Mouse (Mus musculus): ENCODE results near the gene Gnai2. TPM values are rescaled to one million over a fixed set of nuclear protein-coding genes. Genes with fewer than 3 reads are reported as not detected.
"Not testable (repeated sequence)": the region's sequence is repeated elsewhere in the genome, so short reads cannot be mapped to it uniquely, and the experiment has no call there.

The Gnai2 gene
- total RNA-seq, 2 experiments from 2014 or later = 221 to 245 TPM

DNA sequence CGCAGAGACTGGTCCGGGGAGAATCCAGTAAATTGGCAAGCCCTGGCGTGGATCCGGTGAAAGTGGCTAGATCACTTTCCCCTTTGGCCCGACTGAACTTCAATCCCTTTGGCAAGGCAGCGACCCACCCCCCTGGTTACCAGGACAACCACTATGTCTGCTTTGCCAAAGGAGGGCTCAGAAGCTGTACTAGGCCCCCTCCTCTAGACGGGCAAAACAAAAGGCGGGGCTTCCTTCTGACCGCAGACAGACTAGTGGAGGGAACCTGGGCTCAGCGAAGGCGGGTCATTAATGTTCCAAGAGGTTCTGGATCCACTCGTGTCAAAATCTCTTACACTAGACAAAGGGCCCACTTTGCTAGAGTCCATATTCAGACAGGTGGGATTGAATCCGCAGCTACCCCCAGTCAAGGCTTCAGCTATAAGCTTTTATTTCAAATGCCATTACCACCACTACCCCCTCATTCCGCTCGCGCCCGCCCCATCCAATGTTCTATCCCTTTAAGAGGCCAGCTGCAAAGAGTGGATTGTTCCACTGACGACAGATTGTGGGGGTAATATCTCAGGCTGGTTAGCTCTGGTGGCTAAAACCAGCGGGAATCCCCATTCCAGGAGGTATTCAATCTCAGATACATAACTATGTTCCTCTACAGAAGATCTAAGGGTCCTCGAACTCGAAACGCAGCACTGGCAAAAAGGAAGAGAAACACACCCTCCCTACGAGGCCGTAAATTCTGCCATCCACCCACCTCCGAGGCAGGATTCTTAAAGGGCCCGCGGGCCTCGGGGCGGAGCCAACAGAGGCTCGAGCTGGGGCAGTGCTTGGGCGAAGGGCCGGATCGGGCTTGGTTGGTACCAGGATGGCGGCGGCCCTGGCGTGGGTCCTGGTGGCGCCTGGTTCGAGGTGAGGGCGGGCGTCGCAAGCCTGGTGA, 66.6 kb downstream of the Gnai2 start:
- peak; percentile 91 to 93 for DNase-seq

DNA sequence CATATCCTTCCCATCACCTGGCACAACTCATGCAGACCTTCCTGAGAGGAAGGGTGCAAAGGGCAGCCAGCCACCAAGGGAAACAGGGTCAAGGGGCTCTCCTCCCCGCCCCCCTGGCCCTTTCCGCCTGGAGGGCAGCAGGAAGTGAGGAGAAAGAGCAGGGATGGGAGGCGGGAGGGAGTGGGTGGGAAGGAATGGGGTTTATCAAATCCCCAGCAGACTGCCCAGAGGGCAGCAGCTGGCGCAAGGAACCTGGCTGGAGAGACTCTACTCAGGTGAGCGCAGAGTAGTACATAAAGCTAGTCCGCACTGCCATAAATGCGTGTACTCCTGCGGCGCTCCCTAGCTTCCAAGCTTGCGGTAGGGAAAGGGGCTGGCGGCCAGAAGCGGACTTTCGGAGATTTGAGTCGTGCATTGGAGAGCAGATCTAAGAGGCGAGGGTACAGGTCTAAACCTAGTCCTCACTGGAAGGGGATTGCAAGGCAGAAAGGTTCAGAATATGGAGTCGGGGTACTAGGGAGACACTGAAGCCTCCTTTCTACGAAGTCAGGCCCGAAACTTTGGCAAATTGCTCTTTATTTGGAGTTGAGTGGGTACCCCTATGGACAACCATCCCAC, 67.4 kb downstream of the Gnai2 start, which contains the start of gene Hyal2:
Gene Hyal2, plus strand, starts transcription at position 244 of the 618 bp plus-strand sequence.
- peak; percentile 58 to 79 for DNase-seq

GRCm38 (mm10) chr9:107566855-107567254, 68.3 kb downstream of the Gnai2 start:
- DNase-seq = peak; percentile 49 to 52

DNA sequence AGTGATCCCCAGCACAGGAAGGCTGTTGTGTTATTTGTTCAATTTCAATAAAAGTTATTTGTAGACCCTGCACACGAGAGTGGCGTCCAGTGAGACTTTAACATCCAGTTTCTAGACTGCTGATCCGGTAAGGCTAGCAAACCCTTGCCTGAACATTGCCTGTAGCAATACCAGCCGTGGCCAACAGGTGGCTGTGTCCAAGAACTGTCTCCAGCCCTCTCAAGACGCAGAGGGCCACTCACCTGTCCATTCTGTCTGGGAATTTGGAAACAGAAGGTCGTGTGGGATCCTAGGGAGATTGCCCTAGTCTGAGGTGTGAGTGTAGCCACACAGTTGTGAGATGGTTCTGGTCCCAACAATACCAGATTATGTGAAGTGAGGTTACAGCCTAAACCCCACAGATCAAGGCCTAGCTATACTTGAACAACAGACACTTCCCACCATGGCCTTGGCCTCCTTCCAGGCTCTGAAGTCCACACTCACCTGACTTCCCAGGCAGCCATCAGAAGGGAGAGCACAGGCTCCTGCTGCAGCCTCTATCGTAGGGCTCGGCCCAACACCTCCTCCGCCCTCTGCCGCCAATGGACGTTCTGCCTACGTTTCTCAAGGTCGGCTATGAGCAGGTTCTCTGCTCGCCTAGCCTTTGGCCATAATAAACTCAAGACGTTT, 69.0 kb downstream of the Gnai2 start:
- DNase-seq = peak; percentile 90

GRCm38 (mm10) chr9:107565556-107565955, 69.6 kb downstream of the Gnai2 start:
- DNase-seq = not testable (repeated sequence)

Other genes with a start within 250 kb of the Gnai2 start
- gene Cacna2d2, start 235.8 kb downstream of the Gnai2 start, total RNA-seq (2021) = 1 to 10 TPM; 4.9 to 5.2 TPM
- gene Tmem115, start 101.4 kb downstream of the Gnai2 start, total RNA-seq (2021) = 10 to 100 TPM; 43.7 to 49.9 TPM
- 10 to 100 TPM; 16.7 to 27.4 TPM for gene Cyb561d2, start 93.2 kb downstream of the Gnai2 start, total RNA-seq (2021)
- 10 to 100 TPM; 27.9 to 29.2 TPM for gene Nprl2, start 93.1 kb downstream of the Gnai2 start, total RNA-seq (2021)
- gene Zmynd10, start 88.1 kb downstream of the Gnai2 start, total RNA-seq (2021) = under 1 TPM; 0.20 to 0.66 TPM
- gene Rassf1, start 83.8 kb downstream of the Gnai2 start, total RNA-seq (2021) = 10 to 100 TPM; 20.4 to 21.6 TPM
- 10 to 100 TPM; 45.2 to 52.5 TPM for gene Tusc2, start 72.1 kb downstream of the Gnai2 start, total RNA-seq (2021)
- gene Hyal2, start 67.4 kb downstream of the Gnai2 start, total RNA-seq (2021) = 10 to 100 TPM; 35.8 to 37.8 TPM
- gene Hyal1, start 58.4 kb downstream of the Gnai2 start, total RNA-seq (2021) = 10 to 100 TPM in 1 of 2 experiments, 1 to 10 TPM in 1; 8.6 to 10.1 TPM
- gene Naa80, start 56.5 kb downstream of the Gnai2 start, total RNA-seq (2021) = 10 to 100 TPM; 14.5 to 19.5 TPM
- 1 to 10 TPM in 1 of 2 experiments, under 1 TPM in 1; 0.99 to 1.6 TPM for gene Hyal3, start 54.5 kb downstream of the Gnai2 start, total RNA-seq (2021)
- gene Ifrd2, start 47.7 kb downstream of the Gnai2 start, total RNA-seq (2021) = 10 to 100 TPM; 37.8 to 43.1 TPM
- gene Sema3b, start 26.1 kb downstream of the Gnai2 start, total RNA-seq (2021) = 1 to 10 TPM; 4.6 to 8.4 TPM
- 1 to 10 TPM in 1 of 2 experiments, under 1 TPM in 1; 0.30 to 1.0 TPM for gene Slc38a3, start 34.2 kb upstream of the Gnai2 start, total RNA-seq (2021)
- gene Gnat1, start 44.3 kb upstream of the Gnai2 start, total RNA-seq (2021) = not detected
- 10 to 100 TPM; 22.6 to 41.3 TPM for gene Sema3f, start 75.1 kb upstream of the Gnai2 start, total RNA-seq (2021)
- gene Rbm5, start 135.6 kb upstream of the Gnai2 start, total RNA-seq (2021) = 100 to 1,000 TPM in 1 of 2 experiments, 10 to 100 TPM in 1; 91.6 to 126 TPM
- 10 to 100 TPM; 45.6 to 55.8 TPM for gene Rbm6, start 237.9 kb upstream of the Gnai2 start, total RNA-seq (2021)